Mouse (Mus musculus) olfactory bulb, adult 2 months (tissue): Measurements from ENCODE around the gene Hoxb5. TPM values are rescaled to one million over a fixed set of nuclear protein-coding genes. Genes with fewer than 3 reads are reported as not detected.

Source experiments
- H3K27ac ChIP-seq: fragments of 200-500 bp; 2 replicates; pipeline ENCODE4 v1.5.1; 2012; ENCODE audit warnings: low read depth, low read length; ENCODE audit not compliant: insufficient read depth
- H3K4me1 ChIP-seq: fragments of 200-500 bp; 2 replicates; pipeline ENCODE4 v1.6.1; 2012; ENCODE audit warnings: low read length; ENCODE audit not compliant: control insufficient read depth, insufficient read depth
- H3K4me3 ChIP-seq: fragments of 200-500 bp; 2 replicates; pipeline ENCODE4 v1.5.1; 2012; ENCODE audit warnings: mild to moderate bottlenecking, low read depth, low read length, moderate library complexity; ENCODE audit not compliant: insufficient read depth
- CTCF ChIP-seq: fragments of 200-500 bp; IDR thresholded peaks from 2 replicates; pipeline ENCODE4 v1.5.1; 2012; ENCODE audit warnings: low read depth, mild to moderate bottlenecking, low read length, moderate library complexity; ENCODE audit not compliant: insufficient read depth
- POLR2A ChIP-seq: fragments of 200-500 bp; IDR thresholded peaks from 2 replicates; pipeline ENCODE4 v1.6.1; 2012; ENCODE audit warnings: mild to moderate bottlenecking, low read depth, low read length, moderate library complexity; ENCODE audit not compliant: insufficient read depth
- WGBS: fragments of 180-500 bp; shearing (Covaris S2); methylation state at CpG from one replicate; pipeline ENCODE4 v1.1.7; 2018; 5-methylcytosine and 5-hydroxymethylcytosine counted together
- polyA plus RNA-seq: library from polyadenylated mRNA; stranded (reverse); fragments of >200 nt; gene quantifications from 2 replicates; pipeline ENCODE4 v1.2.4, GENCODE M21; 2012; ENCODE audit warnings: low replicate concordance; ENCODE audit not compliant: missing spikeins, insufficient read depth, insufficient read length

The Hoxb5 gene
- not detected in 2 replicates for polyA plus RNA-seq

GRCm38 (mm10) chr11:96303151-96304099, at the start of gene Hoxb5:
Gene Hoxb5 (plus strand): TSS chr11:96303336.
- WGBS: 2% methylated on average over 69 of the region's 69 CpGs
- H3K4me1 ChIP-seq: no peaks in the 10 kb centered on the region
- TF ChIP-seq CTCF (peak; percentile 38; the same call in 1 of the 2 replicates), POLR2A (no peak)
- no peak within 1 kb of the TSS for H3K27ac ChIP-seq
- H3K4me3 ChIP-seq: no peak within 1 kb of the TSS

- H3K27ac ChIP-seq: no peak overlapping the region
- no peak overlapping the region for H3K4me3 ChIP-seq
- TF ChIP-seq POLR2A (no peak), CTCF (no peak)
- no peaks in the 10 kb centered on the region for H3K4me1 ChIP-seq
- 4% methylated on average over 11 of the region's 11 CpGs for WGBS
Measured at GRCm38 (mm10) chr11:96254221-96254620, 48.9 kb upstream of the Hoxb5 start.

- Histone ChIP-seq H3K4me3 (no peak overlapping the region), H3K4me1 (no peaks in the 10 kb centered on the region), H3K27ac (no peak overlapping the region)
- WGBS: 3% methylated on average over 39 of the region's 39 CpGs
- no peak for TF ChIP-seq POLR2A
- TF ChIP-seq CTCF: no peak
Measured at GRCm38 (mm10) chr11:96255111-96255995, 47.8 kb upstream of the Hoxb5 start.

- WGBS: 3% methylated on average over 14 of the region's 14 CpGs
- Histone ChIP-seq H3K4me1 (no peaks in the 10 kb centered on the region), H3K27ac (no peak overlapping the region), H3K4me3 (no peak overlapping the region)
- TF ChIP-seq CTCF (no peak), POLR2A (no peak)
Measured at GRCm38 (mm10) chr11:96255996-96256445, 47.1 kb upstream of the Hoxb5 start.

GRCm38 (mm10) chr11:96257141-96257540, 46.0 kb upstream of the Hoxb5 start:
- Histone ChIP-seq H3K27ac (no peak overlapping the region), H3K4me3 (no peak overlapping the region), H3K4me1 (no peaks in the 10 kb centered on the region)
- WGBS: 14% methylated on average over 2 of the region's 2 CpGs
- no peak for TF ChIP-seq POLR2A
- no peak for TF ChIP-seq CTCF

- 5% methylated on average over 2 of the region's 2 CpGs for WGBS
- Histone ChIP-seq H3K27ac (no peak overlapping the region), H3K4me1 (no peaks in the 10 kb centered on the region), H3K4me3 (no peak overlapping the region)
- TF ChIP-seq POLR2A (no peak), CTCF (no peak)
Measured at GRCm38 (mm10) chr11:96259038-96259437, 44.1 kb upstream of the Hoxb5 start.

GRCm38 (mm10) chr11:96259511-96259910, 43.6 kb upstream of the Hoxb5 start:
- WGBS: 3% methylated on average over 1 of the region's 1 CpGs
- Histone ChIP-seq H3K4me1 (no peaks in the 10 kb centered on the region), H3K27ac (no peak overlapping the region), H3K4me3 (no peak overlapping the region)
- TF ChIP-seq POLR2A: no peak
- TF ChIP-seq CTCF: no peak

- WGBS: 1% methylated on average over 23 of the region's 23 CpGs
- TF ChIP-seq POLR2A (no peak), CTCF (no peak)
- Histone ChIP-seq H3K4me1 (no peaks in the 10 kb centered on the region), H3K27ac (no peak overlapping the region), H3K4me3 (no peak overlapping the region)
Measured at GRCm38 (mm10) chr11:96260310-96260970, 42.7 kb upstream of the Hoxb5 start.
